Mouse (Mus musculus): ENCODE measurements around the gene Vstm2a. TPM values are rescaled to one million over a fixed set of nuclear protein-coding genes. Genes with fewer than 3 reads are reported as not detected.

Gene Vstm2a
- polyA plus RNA-seq (2012; ENCODE audit: low replicate concordance), result not detected in 2 replicates

DNA sequence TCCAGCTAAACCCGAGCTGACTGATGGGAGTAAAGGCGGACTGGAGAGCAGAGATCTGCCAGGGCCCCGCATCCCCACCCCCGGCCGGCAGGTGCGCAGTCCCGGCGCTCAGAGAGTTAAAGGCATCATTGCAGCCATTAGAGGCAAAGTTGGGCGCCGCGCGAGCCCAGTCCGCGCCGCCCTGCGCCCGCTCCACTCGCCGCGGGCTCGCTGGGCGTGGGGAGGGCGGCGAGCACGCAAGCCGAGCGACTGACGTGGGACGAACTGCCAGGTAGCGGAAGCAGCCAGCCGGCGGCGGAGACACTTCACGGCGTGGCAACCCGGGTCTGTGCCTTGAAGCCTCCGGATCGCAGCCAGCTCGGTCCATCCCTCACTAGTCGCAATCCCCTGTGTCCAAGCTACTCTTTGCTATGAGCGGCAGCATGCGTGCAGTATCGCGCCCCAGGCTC is at the start of gene Vstm2a:
Gene Vstm2a (plus strand): TSS at position 252 of the 449 bp plus-strand sequence.

